Mouse (Mus musculus): ENCODE data around the gene Prpf4.

Prpf4 gene

GRCm38 (mm10) chr4:62408601-62409282, at the start of gene Prpf4, which contains the start of gene Cdc26:
Gene Prpf4 (plus strand): TSS chr4:62408797.
Gene Cdc26 (minus strand): TSS chr4:62408642.
- peak; percentile 98 for ATAC-seq (ENCODE audit: insufficient number of reproducible peaks, low FRiP score, low TSS enrichment)

GRCm38 (mm10) chr4:62359256-62359775, 49.3 kb upstream of the Prpf4 start:
- ATAC-seq (ENCODE audit: insufficient number of reproducible peaks, low FRiP score, low TSS enrichment), result no peak

GRCm38 (mm10) chr4:62360088-62360804, 48.4 kb upstream of the Prpf4 start, which contains the start of the genes Fkbp15 and Slc31a1:
Gene Fkbp15 (minus strand): TSS chr4:62360548.
Gene Slc31a1 (plus strand): TSS chr4:62360727.
- ATAC-seq (ENCODE audit: insufficient number of reproducible peaks, low FRiP score, low TSS enrichment), result peak; percentile 100

GRCm38 (mm10) chr4:62360805-62361455, 47.7 kb upstream of the Prpf4 start:
- peak; percentile 6; the same call in 1 of the 2 replicates for ATAC-seq (ENCODE audit: insufficient number of reproducible peaks, low FRiP score, low TSS enrichment)

GRCm38 (mm10) chr4:62361571-62361970, 47.0 kb upstream of the Prpf4 start:
- no peak for ATAC-seq (ENCODE audit: insufficient number of reproducible peaks, low FRiP score, low TSS enrichment)

DNA sequence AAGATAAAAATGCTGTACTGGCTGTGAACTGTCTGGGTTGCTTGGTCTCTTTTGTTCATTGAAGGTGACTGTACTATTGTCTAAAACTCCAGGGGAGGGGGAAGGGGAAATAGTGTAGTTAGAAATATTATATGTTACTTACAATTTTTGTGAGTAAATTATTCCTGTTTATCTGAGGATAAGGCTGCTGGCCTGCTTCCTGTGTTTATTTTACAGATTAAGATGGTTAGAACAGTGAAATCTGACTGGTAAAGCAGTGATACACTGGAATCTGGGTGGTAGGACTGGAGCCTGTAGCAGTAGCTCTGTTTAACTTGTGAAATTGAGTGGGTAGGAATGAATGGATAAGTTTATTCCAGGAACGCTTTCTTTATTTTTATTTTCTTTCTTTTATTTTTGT, 46.6 kb upstream of the Prpf4 start:
- no peak for ATAC-seq (ENCODE audit: insufficient number of reproducible peaks, low FRiP score, low TSS enrichment)

GRCm38 (mm10) chr4:62362437-62362836, 46.2 kb upstream of the Prpf4 start:
- no peak for ATAC-seq (ENCODE audit: insufficient number of reproducible peaks, low FRiP score, low TSS enrichment)

GRCm38 (mm10) chr4:62364299-62364698, 44.3 kb upstream of the Prpf4 start:
- ATAC-seq (ENCODE audit: insufficient number of reproducible peaks, low FRiP score, low TSS enrichment), result no peak

- no peak for ATAC-seq (ENCODE audit: insufficient number of reproducible peaks, low FRiP score, low TSS enrichment)
These were observed 42.3 kb upstream of the Prpf4 start for GRCm38 (mm10) chr4:62366291-62366690.

- no peak for ATAC-seq (ENCODE audit: insufficient number of reproducible peaks, low FRiP score, low TSS enrichment)
These were observed 41.0 kb upstream of the Prpf4 start for GRCm38 (mm10) chr4:62367586-62367985.

DNA sequence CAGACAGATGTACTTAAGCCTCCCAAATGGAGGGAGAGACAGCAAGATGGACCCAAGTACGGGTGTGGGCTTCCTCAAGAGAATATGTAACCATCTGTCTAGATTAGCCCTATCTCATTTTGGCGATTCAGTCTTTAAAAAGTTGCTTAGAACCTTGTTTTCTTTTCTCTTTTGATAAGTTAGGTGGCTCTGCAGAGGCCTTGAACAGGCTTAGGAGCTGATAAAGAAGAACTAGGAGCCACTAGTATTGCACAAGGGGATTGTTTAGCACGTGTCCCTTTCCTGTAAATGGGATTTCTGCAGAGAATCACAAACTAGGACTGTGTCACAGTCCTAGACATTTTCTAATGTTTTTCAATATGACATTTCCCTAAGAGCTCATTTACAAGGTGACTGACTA, 39.5 kb upstream of the Prpf4 start:
- ATAC-seq (ENCODE audit: insufficient number of reproducible peaks, low FRiP score, low TSS enrichment), result no peak

DNA sequence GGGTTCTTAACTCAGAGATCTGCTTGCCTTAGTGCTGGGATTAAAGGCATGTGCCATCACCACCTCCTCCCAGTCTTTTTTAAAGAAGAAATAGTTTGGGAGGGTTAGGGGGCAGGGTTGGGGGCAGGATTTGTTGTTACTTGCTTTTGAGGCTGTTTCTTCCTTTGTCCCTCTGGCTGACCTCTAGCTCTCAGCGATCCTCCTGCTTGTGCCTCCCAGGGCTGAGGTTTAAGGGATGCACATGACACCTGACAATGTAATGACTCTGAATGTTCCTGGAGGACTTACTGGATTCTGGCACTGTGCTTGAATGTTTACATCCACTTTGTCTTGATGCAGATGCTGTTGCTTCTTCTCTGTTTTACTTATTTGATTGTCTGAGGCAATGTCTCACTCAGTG, 36.2 kb upstream of the Prpf4 start:
- ATAC-seq (ENCODE audit: insufficient number of reproducible peaks, low FRiP score, low TSS enrichment), result no peak

DNA sequence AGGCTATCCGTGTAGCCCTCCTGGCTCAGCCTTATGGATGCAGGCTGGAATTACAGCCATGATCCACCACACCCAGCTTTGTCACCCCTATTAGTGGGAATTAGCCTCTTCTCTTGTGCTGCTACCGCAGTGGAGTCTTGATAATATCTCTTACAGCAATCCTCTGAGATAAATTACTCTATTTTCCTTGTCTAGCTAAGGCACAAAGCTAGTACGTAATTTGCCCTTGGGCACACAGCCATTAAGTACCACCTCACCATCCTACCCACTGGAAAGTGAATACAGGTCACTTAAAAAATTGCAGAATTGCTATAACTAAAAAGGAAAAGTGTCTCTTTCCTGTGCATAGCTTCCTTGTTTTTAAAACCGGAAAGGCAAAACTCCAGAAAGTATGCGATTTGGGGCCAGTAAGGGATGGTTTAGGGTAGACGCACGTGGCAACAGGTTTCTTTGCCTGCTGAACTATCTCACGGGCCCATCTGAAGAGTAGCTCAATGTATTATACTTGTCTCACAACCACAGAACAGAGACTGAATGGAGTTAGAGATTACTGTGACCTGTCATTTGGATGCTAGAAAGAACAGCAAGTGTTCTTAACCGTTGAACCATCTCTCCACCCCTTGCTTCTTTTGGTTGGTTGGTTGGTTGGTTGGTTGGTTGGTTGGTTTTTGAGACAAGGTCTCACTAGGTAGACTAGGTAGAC, 35.6 kb upstream of the Prpf4 start:
- ATAC-seq (ENCODE audit: insufficient number of reproducible peaks, low FRiP score, low TSS enrichment), result no peak

GRCm38 (mm10) chr4:62373668-62374067, 34.9 kb upstream of the Prpf4 start:
- no peak for ATAC-seq (ENCODE audit: insufficient number of reproducible peaks, low FRiP score, low TSS enrichment)

DNA sequence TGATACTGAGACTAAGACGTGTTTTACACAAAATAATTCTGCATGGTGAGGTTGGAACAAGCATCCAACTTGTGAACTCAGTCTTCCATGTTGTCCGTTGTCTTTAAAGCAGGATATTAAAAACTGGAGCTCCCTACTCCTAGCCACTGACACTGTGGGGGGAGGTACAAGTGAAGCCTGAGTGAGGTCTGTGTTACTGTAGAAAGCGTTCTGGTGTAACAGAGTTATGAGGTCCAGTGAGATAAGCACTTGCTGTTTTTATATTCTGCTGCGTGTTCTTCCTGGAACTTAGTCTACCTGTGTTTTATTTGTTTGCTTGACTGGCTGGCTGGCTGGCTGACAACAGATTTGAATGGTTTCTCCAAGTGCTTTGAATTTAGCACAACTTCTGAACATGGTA, 34.3 kb upstream of the Prpf4 start:
- no peak for ATAC-seq (ENCODE audit: insufficient number of reproducible peaks, low FRiP score, low TSS enrichment)

- no peak for ATAC-seq (ENCODE audit: insufficient number of reproducible peaks, low FRiP score, low TSS enrichment)
These were observed 32.5 kb upstream of the Prpf4 start for GRCm38 (mm10) chr4:62376123-62376522.

DNA sequence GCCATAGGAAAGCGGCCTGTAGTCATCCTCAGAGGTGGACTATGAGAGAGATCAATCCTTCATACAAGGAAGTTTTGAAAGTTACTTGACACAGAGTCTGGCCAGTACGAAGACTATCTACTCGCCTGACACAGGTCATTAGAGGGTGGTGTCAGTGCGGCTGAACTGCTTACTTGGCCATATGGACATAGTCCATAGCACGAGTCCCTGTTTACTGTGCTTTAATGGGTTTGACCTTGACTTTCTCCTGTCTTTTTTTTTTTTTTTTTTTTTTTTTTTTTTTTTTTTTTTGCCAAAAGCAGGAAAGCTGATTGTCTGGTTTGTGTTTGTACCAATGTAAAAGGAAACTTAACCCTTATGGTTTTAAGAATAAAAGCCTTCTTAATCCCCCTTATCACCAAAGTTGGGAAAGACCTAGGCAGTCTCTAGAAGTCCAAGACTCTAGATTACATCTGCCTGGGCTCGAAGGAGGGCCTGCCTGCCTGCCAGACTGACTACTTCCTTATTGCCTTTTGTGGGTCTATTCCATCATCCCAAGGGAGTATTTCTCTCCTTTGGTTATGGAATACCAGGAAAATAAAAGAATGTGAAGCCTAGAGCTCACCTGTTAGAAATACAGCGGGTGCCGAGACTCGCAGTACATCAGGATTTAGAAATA, 28.7 kb upstream of the Prpf4 start:
- ATAC-seq (ENCODE audit: insufficient number of reproducible peaks, low FRiP score, low TSS enrichment), result no peak

DNA sequence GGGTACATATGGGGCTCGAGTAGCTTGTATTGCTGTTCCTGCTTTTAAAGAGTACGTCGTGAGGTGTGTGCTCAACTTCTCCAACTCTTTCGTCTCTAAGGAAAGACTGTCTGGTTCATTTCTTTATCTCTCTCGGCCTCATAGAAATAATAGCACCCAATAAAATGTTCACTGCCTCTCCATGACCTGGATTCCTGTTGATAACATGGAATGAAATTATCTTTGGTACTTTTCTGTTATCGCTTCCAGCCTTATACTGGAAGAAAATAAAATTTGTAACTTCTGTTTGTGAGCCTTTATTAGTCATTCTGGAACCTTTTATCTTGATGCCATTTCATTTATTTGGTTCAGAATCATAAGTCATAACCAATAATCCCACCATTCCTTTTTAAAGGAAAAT, 25.4 kb upstream of the Prpf4 start:
- ATAC-seq (ENCODE audit: insufficient number of reproducible peaks, low FRiP score, low TSS enrichment), result no peak

DNA sequence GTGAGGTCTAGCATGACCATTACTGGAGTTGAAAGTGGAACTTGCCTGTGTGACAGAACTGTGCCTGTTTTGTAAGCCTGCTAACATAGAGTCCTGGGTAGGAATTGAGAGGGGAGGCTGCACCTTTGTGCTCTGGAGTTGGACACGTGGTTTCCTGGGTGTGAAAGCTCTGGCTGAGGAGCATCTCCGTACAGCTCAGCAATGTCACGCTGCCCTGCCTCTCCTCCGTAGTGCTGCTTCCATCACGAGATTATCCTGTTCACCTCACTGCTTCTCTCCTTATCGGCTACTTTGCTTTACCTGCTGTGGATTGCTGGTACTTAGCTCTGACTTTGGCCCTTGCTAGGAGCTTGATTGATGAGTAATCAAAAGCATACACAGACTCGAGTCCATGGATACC, 24.8 kb upstream of the Prpf4 start:
- no peak for ATAC-seq (ENCODE audit: insufficient number of reproducible peaks, low FRiP score, low TSS enrichment)

DNA sequence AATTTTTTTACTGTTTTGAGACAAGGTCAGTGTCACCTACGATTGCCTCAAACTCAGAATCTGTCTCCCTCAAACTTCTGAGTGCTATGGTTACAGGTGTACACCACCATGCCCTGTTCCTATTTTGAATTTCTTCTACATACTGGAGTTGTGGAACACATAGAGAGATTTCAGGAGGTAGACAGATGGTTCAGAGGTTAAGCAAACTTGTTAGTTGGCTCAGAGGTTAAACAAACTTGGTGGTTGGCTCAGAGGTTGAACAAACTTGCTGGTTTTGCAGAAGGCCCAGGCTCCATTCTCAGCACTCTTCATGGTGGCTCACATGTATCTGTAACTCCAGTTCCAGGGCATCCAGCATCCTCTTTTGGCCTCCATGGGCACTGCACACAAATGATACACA, 24.4 kb upstream of the Prpf4 start:
- ATAC-seq (ENCODE audit: insufficient number of reproducible peaks, low FRiP score, low TSS enrichment), result no peak
